Mouse (Mus musculus) stomach, embryonic 14.5 days (tissue): ENCODE results near the gene Max. TPM values are rescaled to one million over a fixed set of nuclear protein-coding genes. Genes with fewer than 3 reads are reported as not detected.
A peak's percentile ranks its signal among the peaks of the same experiment; 100 is the strongest.

Experiments
- ATAC-seq: fragments of 200-750 bp; cut with Nextera tagmentation; 2 replicates; pipeline ENCODE4 v1.8.0; 2017; ENCODE audit warnings: low read depth, moderate TSS enrichment; ENCODE audit not compliant: insufficient number of reproducible peaks, insufficient read depth, low FRiP score
- H3K27ac ChIP-seq: fragments of 300-500 bp; sonication (generic); 2 replicates; pipeline ENCODE4 v1.5.1; 2014; ENCODE audit warnings: mild to moderate bottlenecking, low read length, moderate library complexity, mixed read lengths
- H3K27me3 ChIP-seq: fragments of 300-500 bp; sonication (generic); 2 replicates; pipeline ENCODE4 v1.6.1; 2014; ENCODE audit warnings: low read length, control low read depth, mixed read lengths; ENCODE audit not compliant: control insufficient read depth, insufficient read depth
- H3K36me3 ChIP-seq: fragments of 300-500 bp; sonication (generic); 2 replicates; pipeline ENCODE4 v1.6.1; 2014; ENCODE audit warnings: mild to moderate bottlenecking, control low read depth, low read length, moderate library complexity, mixed read lengths; ENCODE audit not compliant: control insufficient read depth, insufficient read depth
- H3K4me1 ChIP-seq: fragments of 300-500 bp; sonication (generic); 2 replicates; pipeline ENCODE4 v1.6.1; 2014; ENCODE audit warnings: low read length, control low read depth, mixed read lengths; ENCODE audit not compliant: control insufficient read depth, insufficient read depth
- H3K4me2 ChIP-seq: fragments of 300-500 bp; sonication (generic); replicated peaks from 2 replicates; pipeline ENCODE4 v1.6.1; 2014; ENCODE audit warnings: low read depth, low read length, control low read depth
- H3K4me3 ChIP-seq: fragments of 300-500 bp; sonication (generic); 2 replicates; pipeline ENCODE4 v1.5.1; 2014; ENCODE audit warnings: low read depth, low read length, control low read depth
- H3K9ac ChIP-seq: fragments of 300-500 bp; sonication (generic); replicated peaks from 2 replicates; pipeline ENCODE4 v1.6.1; 2014; ENCODE audit warnings: low read depth, mild to moderate bottlenecking, control low read depth, low read length, moderate library complexity, mixed read lengths
- H3K9me3 ChIP-seq: fragments of 300-500 bp; sonication (generic); 2 replicates; pipeline ENCODE4 v1.6.1; 2016; ENCODE audit warnings: low read depth, low read length, control low read depth; ENCODE audit not compliant: control insufficient read depth
- WGBS: fragments of 180-500 bp; shearing (Covaris S2); extraction: QIAGEN DNeasy Blood & Tissue Kit; methylation state at CpG from one replicate; pipeline ENCODE4 v1.1.7; 2014; 5-methylcytosine and 5-hydroxymethylcytosine counted together
- polyA plus RNA-seq: library from polyadenylated mRNA; unstranded; fragments of >200 nt; fragmentation: Nextera tagmentation; extraction: Ambion mirVana; gene quantifications from 2 replicates; pipeline ENCODE4 v1.2.1, GENCODE M21; 2014

Gene Max
- polyA plus RNA-seq, 1 experiment from 2014 or later = 40.3 TPM

DNA sequence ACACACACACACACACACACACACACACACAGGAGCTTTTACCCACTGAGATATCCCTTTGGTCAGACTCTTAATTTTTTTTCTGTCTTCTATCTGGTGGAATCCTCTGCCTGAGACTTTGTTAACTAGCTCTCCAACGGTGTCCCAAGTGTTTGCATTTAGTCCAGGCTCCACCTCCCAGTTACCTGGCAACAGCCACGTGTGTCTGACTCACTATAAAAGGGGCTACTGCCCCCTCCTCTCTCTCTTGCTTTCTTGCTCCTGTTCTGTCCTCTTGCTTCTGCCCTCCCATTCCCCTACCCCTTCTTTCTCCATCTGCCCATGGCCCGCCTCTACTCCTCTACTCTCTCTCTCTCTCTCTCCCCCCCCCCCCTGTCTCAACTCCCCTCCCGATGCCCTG lies 3.9 kb upstream of the Max start:
- no peak for ATAC-seq
- H3K9ac ChIP-seq = no peak overlapping the region
- H3K4me3 ChIP-seq = no peak overlapping the region
- no peak overlapping the region for H3K4me2 ChIP-seq
- H3K4me1 ChIP-seq = peaks cover under 1% of the 10 kb centered on the region; the same call in 1 of the 2 replicates
- no peaks in the 10 kb centered on the region for H3K27me3 ChIP-seq
- no peak overlapping the region for H3K27ac ChIP-seq
- no peaks in the 10 kb centered on the region for H3K9me3 ChIP-seq
- 14% methylated on average over 4 of the region's 4 CpGs for WGBS
- H3K36me3 ChIP-seq = no peaks in the 10 kb centered on the region

DNA sequence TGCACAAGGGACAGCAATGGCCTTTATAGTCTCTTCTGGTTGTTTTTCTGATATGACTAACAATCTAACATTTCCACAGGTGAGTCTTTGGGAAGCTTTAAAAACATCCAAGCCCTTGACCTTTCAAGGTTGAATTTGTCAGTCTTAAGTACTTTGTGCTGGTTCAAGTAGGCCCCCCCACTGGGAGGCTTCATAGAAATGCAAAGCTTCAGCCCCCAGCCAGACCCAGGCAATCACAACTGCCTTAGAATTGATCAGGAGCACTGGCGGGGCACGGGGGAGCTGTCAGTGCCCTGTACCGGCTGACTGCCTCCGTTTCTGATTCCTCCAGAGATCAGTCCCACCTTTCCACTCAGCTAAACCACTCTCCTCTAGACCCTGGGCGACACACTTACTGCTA lies 3.1 kb upstream of the Max start:
- ATAC-seq = no peak
- no peaks in the 10 kb centered on the region for H3K9me3 ChIP-seq
- 0 out of 2 replicates have a peak, but pooled peaks cover under 1% of the 10 kb centered on the region for H3K36me3 ChIP-seq
- 45% methylated on average over 5 of the region's 5 CpGs for WGBS
- H3K4me2 ChIP-seq = no peak overlapping the region
- no peak overlapping the region for H3K27ac ChIP-seq
- peaks cover 3% of the 10 kb centered on the region; the same call in 1 of the 2 replicates for H3K4me1 ChIP-seq
- no peak overlapping the region for H3K4me3 ChIP-seq
- H3K9ac ChIP-seq = no peak overlapping the region
- H3K27me3 ChIP-seq = no peaks in the 10 kb centered on the region

DNA sequence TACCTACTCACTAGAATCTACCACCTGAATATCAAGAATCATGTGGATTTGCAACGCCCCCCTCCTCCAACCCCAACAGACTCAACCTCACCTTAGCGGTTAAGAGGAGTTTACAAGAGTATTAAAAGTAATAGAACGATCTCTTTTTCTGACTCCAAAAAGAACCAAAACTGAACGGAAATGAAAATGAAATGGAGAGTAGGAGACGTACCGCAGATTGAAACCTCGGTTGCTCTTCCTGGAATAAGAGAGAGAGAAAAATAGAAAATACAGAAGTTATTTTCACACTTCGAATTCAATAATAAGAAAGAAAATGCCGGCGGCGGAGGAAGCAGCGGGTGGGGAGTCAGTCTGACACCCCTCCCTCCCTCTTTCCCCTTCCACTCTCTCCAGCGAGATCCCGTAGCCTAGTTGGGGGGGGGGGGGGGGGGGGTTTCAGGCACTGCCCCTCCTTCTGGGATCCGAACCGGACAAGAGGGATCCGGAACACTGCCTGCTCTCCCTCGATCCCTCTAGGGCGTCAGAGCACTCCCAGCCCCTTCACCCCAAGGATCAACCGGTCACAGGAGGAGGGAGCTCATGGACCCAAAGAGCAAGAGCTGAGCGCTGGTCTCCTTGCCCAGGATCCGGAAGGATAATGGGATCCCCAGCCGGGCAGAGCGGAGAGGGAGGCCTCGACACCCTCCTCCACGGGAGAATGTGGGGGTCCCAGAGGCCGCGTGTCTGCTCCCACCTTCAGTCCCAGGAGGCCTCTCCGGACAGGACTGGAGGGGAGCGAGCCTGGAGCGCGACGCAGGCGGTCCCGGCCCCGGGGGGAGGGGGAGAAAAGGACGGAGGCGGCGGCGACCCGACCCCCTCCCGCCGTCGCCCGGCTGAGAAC lies 709 bp downstream of the Max start:
- H3K4me2 ChIP-seq = peak overlapping the region; percentile 86
- peak overlapping the region; percentile 85 for H3K9ac ChIP-seq
- peaks cover 3% of the 10 kb centered on the region; the same call in 1 of the 2 replicates for H3K4me1 ChIP-seq
- peak overlapping the region; percentile 21; the same call in 1 of the 2 replicates for H3K27ac ChIP-seq
- ATAC-seq = peak; percentile 25
- H3K36me3 ChIP-seq = peaks cover 6% of the 10 kb centered on the region; the same call in 1 of the 2 replicates
- no peaks in the 10 kb centered on the region for H3K27me3 ChIP-seq
- peak overlapping the region; percentile 99 for H3K4me3 ChIP-seq
- WGBS = 5% methylated on average over 42 of the region's 45 CpGs
- H3K9me3 ChIP-seq = no peaks in the 10 kb centered on the region

DNA sequence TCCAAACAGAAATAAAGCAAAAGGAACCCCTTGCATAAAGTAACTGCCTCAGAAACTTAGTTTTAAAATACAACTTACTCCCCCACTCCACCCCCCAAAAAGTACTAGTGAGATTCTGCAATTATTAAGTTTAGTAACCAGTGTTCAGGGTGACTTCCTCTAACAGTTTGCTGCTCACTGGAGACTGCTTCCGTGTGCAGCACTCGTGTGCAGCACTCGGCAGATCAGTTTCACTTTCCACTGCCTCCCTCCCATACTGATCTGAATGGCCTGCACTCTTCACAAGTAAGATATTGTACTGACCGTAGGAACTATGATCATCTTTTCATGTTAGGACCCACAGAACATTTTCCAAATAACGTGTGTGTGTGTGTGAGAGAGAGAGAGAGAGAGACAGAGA lies 4.3 kb downstream of the Max start:
- Histone ChIP-seq H3K36me3 (peaks cover 20% of the 10 kb centered on the region; the same call in 1 of the 2 replicates), H3K4me1 (peaks cover 3% of the 10 kb centered on the region; the same call in 1 of the 2 replicates), H3K4me3 (no peak overlapping the region), H3K9ac (no peak overlapping the region), H3K4me2 (no peak overlapping the region), H3K9me3 (no peaks in the 10 kb centered on the region), H3K27ac (no peak overlapping the region), H3K27me3 (no peaks in the 10 kb centered on the region)
- WGBS = 80% methylated on average over 5 of the region's 5 CpGs
- no peak for ATAC-seq

DNA sequence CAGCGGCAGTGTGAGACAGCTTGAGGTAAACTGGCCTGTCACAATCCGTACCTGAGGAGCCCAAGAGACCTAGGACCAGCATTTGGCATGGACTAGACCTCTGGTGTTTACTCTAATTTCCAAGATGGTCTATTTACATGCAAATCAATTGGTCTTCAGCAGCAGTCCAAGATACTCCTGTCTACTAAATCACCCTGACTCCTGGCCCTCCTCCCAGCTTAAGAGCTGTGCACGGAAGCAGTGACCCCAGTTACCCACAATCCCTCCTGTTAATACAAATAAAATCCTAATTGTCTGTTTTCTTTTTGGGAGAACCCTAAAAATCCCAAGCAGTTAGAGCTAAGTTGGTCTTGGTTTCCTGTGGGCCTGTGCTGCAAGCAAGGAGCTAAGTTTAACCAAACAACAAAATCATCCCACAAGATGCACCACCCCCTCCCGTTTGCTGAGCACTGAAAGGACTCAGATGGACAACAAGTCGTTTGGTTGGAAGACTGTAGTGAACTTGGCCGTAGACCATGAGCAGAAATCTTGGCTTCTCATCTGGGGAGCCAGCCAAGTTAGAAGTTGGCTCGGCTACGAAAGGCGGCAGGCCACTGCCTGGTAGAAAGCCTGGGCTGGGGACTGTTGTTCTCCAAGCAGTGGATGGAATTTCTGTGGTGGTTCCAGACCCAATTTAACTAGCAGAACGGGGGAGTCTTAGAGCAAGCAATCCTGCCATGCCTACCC lies 7.1 kb downstream of the Max start:
- 64% methylated on average over 10 of the region's 10 CpGs for WGBS
- H3K4me2 ChIP-seq = no peak overlapping the region
- H3K36me3 ChIP-seq = peaks cover 37% of the 10 kb centered on the region; the same call in 1 of the 2 replicates

DNA sequence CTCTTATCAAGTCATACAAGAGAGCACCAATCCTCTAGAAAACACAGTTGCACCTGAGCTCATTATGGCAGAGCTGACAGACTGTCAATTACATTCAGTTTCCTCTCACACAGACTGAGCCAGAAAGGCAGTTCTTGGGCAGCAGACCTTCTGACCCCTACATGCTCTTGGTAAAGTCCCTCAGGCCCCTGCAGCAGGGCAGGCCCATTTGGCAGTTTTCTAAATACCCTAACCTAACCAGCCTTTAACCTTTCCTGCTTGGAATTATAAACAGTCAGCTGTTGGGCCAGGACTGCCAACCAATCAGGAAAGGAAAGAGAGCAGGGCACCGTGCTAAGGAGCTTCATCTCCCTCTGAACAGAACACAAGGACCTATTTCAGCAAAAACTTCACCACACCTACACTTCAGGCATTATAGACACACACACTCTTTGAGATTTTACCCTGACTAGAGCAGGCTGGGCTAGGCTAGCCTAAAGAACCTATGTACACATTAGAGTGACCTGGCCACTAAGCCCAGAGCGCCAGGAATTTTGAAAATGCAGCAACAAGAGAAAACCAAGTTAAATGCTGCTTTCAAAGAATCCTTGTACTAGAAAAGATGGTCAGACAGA lies 8.1 kb downstream of the Max start:
- H3K36me3 ChIP-seq = peaks cover 36% of the 10 kb centered on the region; the same call in 1 of the 2 replicates
- H3K4me2 ChIP-seq = no peak overlapping the region
- H3K27me3 ChIP-seq = no peaks in the 10 kb centered on the region
- no peak overlapping the region for H3K4me3 ChIP-seq
- no peaks in the 10 kb centered on the region for H3K4me1 ChIP-seq
- no peak for ATAC-seq
- no peak overlapping the region for H3K9ac ChIP-seq
- H3K27ac ChIP-seq = no peak overlapping the region
- WGBS = 54% methylated on average over 2 of the region's 2 CpGs
- H3K9me3 ChIP-seq = no peaks in the 10 kb centered on the region

More for the DNA sequence above, 7.1 kb downstream of the Max start:
- H3K9ac ChIP-seq = no peak overlapping the region
- ATAC-seq = no peak
- peak overlapping the region; percentile 45; the same call in 1 of the 2 replicates for H3K27ac ChIP-seq
- no peaks in the 10 kb centered on the region for H3K9me3 ChIP-seq
- no peaks in the 10 kb centered on the region for H3K4me1 ChIP-seq
- H3K4me3 ChIP-seq = no peak overlapping the region
- H3K27me3 ChIP-seq = no peaks in the 10 kb centered on the region

DNA sequence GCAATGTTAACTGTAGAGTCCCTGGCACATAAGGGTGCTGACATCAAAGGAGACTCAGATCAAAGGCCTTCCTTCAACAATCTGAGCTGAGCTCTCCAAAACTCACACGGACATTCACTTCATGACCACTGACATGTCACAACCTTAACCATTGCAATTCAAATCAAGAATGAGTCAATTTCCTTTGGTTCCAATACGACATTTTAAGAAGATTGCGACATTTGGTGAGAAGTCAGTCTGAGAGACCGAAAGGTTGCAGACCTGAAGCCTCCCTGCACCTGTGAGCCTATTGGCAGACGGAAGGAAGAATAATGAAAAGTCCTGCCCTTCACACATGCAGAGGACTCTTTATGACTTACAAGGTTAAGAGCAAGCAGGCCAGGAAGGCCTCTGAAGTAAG lies 11.7 kb downstream of the Max start:
- Histone ChIP-seq H3K27ac (no peak overlapping the region), H3K4me2 (no peak overlapping the region), H3K27me3 (no peaks in the 10 kb centered on the region), H3K9ac (no peak overlapping the region), H3K4me1 (no peaks in the 10 kb centered on the region), H3K4me3 (no peak overlapping the region), H3K36me3 (peaks cover 56% of the 10 kb centered on the region), H3K9me3 (no peaks in the 10 kb centered on the region)
- ATAC-seq = no peak
- 89% methylated on average over 5 of the region's 5 CpGs for WGBS

DNA sequence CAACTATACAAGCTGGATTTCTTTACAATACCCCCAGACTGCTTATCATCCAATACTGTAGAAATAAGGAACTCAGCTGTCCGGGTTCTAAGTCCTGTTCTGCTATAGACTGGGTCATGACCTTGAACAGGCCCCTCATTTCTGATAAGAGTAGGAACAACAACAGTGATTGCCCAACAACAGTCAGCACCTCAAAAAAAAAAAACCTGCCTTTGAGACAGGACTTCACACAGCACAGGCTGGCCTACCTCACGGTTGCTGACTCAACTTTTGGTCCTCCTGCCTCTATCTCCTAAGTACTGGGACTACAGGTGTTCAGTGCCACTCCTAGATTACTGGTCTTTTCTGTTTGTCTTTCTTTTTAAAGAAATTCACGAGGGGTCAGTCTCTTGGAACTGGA lies 13.2 kb downstream of the Max start:
- Histone ChIP-seq H3K4me3 (no peak overlapping the region), H3K4me2 (no peak overlapping the region), H3K36me3 (peaks cover 65% of the 10 kb centered on the region), H3K4me1 (no peaks in the 10 kb centered on the region), H3K27ac (no peak overlapping the region), H3K9me3 (no peaks in the 10 kb centered on the region), H3K27me3 (no peaks in the 10 kb centered on the region), H3K9ac (no peak overlapping the region)
- WGBS = 71% methylated on average over 3 of the region's 3 CpGs
- ATAC-seq = no peak
